Mouse (Mus musculus) liver, embryonic 15.5 days (tissue): ENCODE results near the gene Ptprq. TPM values are rescaled to one million over a fixed set of nuclear protein-coding genes. Genes with fewer than 3 reads are reported as not detected.

Experiments
- ATAC-seq: fragments of 200-750 bp; cut with Nextera tagmentation; 2 replicates; pipeline ENCODE4 v1.8.0; 2017; ENCODE audit warnings: moderate number of reproducible peaks, mild to moderate bottlenecking, moderate library complexity; ENCODE audit not compliant: insufficient read depth
- H3K27ac ChIP-seq: fragments of 300-500 bp; sonication (generic); replicated peaks from 2 replicates; pipeline ENCODE4 v1.5.1; 2015; ENCODE audit warnings: mild to moderate bottlenecking, inconsistent platforms
- H3K27me3 ChIP-seq: fragments of 300-500 bp; sonication (generic); 2 replicates; pipeline ENCODE4 v1.6.1; 2015; ENCODE audit warnings: mild to moderate bottlenecking, inconsistent platforms
- H3K36me3 ChIP-seq: fragments of 300-500 bp; sonication (generic); replicated peaks from 2 replicates; pipeline ENCODE4 v1.6.1; 2015; ENCODE audit warnings: moderate library complexity, mild to moderate bottlenecking, inconsistent platforms
- H3K4me1 ChIP-seq: fragments of 300-500 bp; sonication (generic); replicated peaks from 2 replicates; pipeline ENCODE4 v1.6.1; 2015; ENCODE audit warnings: inconsistent platforms
- H3K4me2 ChIP-seq: fragments of 300-500 bp; sonication (generic); 2 replicates; pipeline ENCODE4 v1.6.1; 2015; ENCODE audit warnings: moderate library complexity, mild to moderate bottlenecking, inconsistent platforms
- H3K4me3 ChIP-seq: fragments of 300-500 bp; sonication (generic); replicated peaks from 2 replicates; pipeline ENCODE4 v1.5.1; 2015; ENCODE audit warnings: mild to moderate bottlenecking, inconsistent platforms
- H3K9ac ChIP-seq: fragments of 300-500 bp; sonication (generic); 2 replicates; pipeline ENCODE4 v1.6.1; 2015; ENCODE audit warnings: moderate library complexity, mild to moderate bottlenecking, inconsistent platforms
- H3K9me3 ChIP-seq: fragments of 300-500 bp; sonication (generic); replicated peaks from 2 replicates; pipeline ENCODE4 v1.6.1; 2016; ENCODE audit warnings: inconsistent platforms
- WGBS: fragments of 180-500 bp; shearing (Covaris S2); methylation state at CpG from one replicate; pipeline ENCODE4 v1.1.7; 2015; ENCODE audit warnings: mixed read lengths; ENCODE audit not compliant: insufficient replicate concordance; 5-methylcytosine and 5-hydroxymethylcytosine counted together
- microRNA-seq: library from miRNA; unstranded; fragments of <30 nt; microRNA quantifications from one replicate; pipeline ENCODE4, GENCODE M21; 2016
- polyA plus RNA-seq: library from polyadenylated mRNA; unstranded; fragments of >200 nt; fragmentation: Nextera tagmentation; extraction: Ambion mirVana; gene quantifications from 2 replicates; pipeline ENCODE4 v1.2.1, GENCODE M21; 2015

The Ptprq gene
- polyA plus RNA-seq, 1 experiment from 2014 or later = not detected

DNA sequence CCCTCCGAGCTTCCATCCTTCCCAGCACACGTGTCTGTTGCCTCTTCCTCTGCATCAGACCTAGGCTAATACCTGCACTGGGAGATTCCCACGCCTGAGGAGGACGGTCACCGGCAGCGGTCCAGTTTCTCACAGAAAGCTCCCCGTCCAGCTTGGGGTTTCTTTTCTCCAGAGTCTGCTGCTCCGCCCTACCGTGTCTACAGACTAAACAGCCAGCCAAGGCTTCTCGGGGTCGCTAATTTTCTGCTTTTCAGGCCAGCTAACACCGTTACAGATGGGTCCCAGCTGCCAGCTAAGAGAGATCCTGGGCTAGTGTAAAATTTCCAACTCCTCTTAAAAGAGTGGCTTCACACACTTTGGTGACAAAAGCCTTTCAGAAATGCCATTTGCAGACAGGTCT, 233.1 kb downstream of the Ptprq start:
- 47% methylated on average over 12 of the region's 12 CpGs for WGBS
- H3K27ac ChIP-seq = no peak overlapping the region
- no peaks in the 10 kb centered on the region for H3K27me3 ChIP-seq
- no peak overlapping the region for H3K4me2 ChIP-seq
- H3K9me3 ChIP-seq = no peaks in the 10 kb centered on the region
- H3K36me3 ChIP-seq = no peaks in the 10 kb centered on the region
- no peak overlapping the region for H3K9ac ChIP-seq
- no peak for ATAC-seq
- no peak overlapping the region for H3K4me3 ChIP-seq
- H3K4me1 ChIP-seq = no peaks in the 10 kb centered on the region

DNA sequence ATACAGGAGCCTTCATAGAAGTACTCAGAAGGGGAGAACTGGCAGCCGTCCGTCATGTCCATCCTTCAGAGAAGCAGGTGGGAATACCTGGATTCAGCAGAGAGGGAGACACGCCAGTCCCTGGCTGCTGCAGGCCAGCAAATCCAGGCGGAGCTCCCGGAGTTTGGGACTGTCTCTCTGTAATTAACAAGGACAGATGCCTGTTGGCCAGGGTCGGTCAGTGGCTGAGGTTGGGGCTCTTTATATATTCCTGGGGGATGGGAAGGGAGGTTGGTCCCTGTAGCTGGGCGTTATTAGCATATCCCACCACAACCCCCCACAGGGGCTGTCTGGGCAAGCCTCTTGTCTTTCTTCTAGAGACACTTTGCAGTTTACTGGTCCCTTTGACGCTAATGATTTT, 234.0 kb downstream of the Ptprq start, which contains the start of gene Myf5:
TSS of gene Myf5 (minus strand) at position 265 of the 400 bp plus-strand sequence.
- Histone ChIP-seq H3K9ac (no peak within 1 kb of the TSS), H3K4me1 (no peaks in the 10 kb centered on the region), H3K4me3 (no peak within 1 kb of the TSS), H3K4me2 (no peak within 1 kb of the TSS), H3K9me3 (no peaks in the 10 kb centered on the region), H3K27me3 (no peaks in the 10 kb centered on the region), H3K27ac (no peak within 1 kb of the TSS), H3K36me3 (no peaks in the 10 kb centered on the region)
- no peak for ATAC-seq
- WGBS = 51% methylated on average over 8 of the region's 8 CpGs

DNA sequence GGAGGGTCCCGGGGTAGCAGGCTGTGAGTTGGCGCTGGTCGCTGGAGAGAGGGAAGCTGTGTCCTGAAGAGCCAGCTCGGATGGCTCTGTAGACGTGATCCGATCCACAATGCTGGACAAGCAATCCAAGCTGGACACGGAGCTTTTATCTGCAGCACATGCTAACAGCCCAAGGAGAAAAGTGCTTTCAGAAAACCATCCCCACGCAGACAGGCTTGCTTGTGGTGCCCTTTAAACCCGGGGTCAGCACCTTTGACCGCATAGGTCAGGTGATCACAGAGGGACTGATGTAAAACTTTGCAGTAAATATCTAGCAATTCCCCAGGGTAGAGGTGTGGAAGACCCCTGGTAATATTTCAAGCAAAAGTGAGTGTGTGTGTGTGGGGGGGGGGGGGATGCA, 235.8 kb downstream of the Ptprq start:
- ATAC-seq = no peak
- H3K9ac ChIP-seq = no peak overlapping the region
- no peaks in the 10 kb centered on the region for H3K36me3 ChIP-seq
- no peaks in the 10 kb centered on the region for H3K4me1 ChIP-seq
- no peak overlapping the region for H3K4me3 ChIP-seq
- H3K27me3 ChIP-seq = no peaks in the 10 kb centered on the region
- H3K4me2 ChIP-seq = peak overlapping the region; percentile 15; the same call in 1 of the 2 replicates
- H3K27ac ChIP-seq = no peak overlapping the region
- no peaks in the 10 kb centered on the region for H3K9me3 ChIP-seq
- 61% methylated on average over 10 of the region's 10 CpGs for WGBS

DNA sequence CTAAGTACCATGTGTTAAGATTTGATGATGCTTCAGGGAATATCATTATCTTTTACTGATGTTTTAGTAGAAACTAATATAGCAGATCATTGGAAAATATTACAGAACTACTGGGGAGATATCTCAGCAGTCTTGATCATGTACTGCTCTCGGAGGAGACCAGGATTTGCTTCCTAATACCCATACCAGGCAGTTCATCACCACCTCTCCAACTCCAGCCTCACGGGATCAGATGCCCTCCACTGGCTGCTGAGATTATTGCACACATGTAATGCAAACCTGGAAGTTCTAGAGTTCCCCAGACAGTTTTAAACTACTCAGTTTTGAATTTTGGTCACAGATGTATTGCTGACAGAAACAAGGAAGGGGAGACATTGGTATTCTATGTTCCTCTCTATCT, 246.4 kb downstream of the Ptprq start:
- WGBS = 42% methylated on average over 2 of the region's 2 CpGs
- H3K4me1 ChIP-seq = no peaks in the 10 kb centered on the region
- H3K4me3 ChIP-seq = no peak overlapping the region
- no peak for ATAC-seq
- no peak overlapping the region for H3K9ac ChIP-seq
- no peak overlapping the region for H3K4me2 ChIP-seq
- H3K27me3 ChIP-seq = no peaks in the 10 kb centered on the region
- no peak overlapping the region for H3K27ac ChIP-seq
- no peaks in the 10 kb centered on the region for H3K36me3 ChIP-seq
- no peaks in the 10 kb centered on the region for H3K9me3 ChIP-seq

DNA sequence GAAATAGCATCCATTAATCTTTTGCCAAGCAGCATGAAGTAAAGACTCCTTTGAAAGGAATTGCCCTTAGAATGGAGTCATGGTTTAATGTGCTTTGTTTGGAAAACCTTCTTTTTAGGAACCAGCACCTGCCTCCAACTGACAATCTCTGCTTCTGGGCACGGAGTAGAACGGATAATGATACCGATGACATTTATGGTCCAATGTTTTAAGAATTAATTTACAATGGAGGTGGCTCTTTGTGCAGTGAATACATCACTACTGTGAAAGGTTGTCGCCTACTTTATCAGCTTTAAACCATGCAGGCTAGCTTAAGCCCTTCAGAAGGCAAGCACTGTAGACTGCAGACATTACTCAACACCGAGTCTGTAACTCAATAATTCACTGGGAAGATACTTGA, 248.1 kb downstream of the Ptprq start:
- Histone ChIP-seq H3K4me1 (no peaks in the 10 kb centered on the region), H3K4me3 (no peak overlapping the region), H3K36me3 (no peaks in the 10 kb centered on the region), H3K9ac (no peak overlapping the region), H3K9me3 (no peaks in the 10 kb centered on the region), H3K27me3 (no peaks in the 10 kb centered on the region), H3K27ac (no peak overlapping the region), H3K4me2 (no peak overlapping the region)
- no peak for ATAC-seq
- WGBS = 70% methylated on average over 5 of the region's 5 CpGs

DNA sequence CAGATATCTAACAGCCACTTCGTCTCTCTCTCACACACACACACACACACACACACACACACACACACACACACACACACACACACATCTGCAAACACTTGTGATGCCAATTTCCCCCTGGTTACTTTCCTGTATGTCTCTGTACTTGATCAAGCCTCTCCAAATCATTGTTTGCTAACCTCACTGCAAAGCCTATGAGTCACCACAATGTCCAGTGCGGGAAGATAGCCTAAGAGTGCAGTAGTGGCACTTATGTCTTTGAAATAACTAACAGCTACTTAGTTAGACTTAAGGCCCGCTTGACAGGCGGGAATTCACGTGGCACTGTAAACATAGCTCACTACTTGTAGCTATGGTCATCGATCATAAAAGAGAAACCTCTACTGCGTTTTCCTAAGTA, 252.0 kb downstream of the Ptprq start:
- Histone ChIP-seq H3K27me3 (no peaks in the 10 kb centered on the region), H3K27ac (no peak overlapping the region), H3K36me3 (no peaks in the 10 kb centered on the region), H3K4me2 (no peak overlapping the region), H3K4me1 (no peaks in the 10 kb centered on the region), H3K9me3 (no peaks in the 10 kb centered on the region), H3K9ac (no peak overlapping the region), H3K4me3 (no peak overlapping the region)
- 62% methylated on average over 7 of the region's 7 CpGs for WGBS
- no peak for ATAC-seq

Small RNA genes lying within 50 kb of the gene (microRNA-seq; reads per million reads assigned to microRNA genes)
- not detected for gene Gm44403

Other genes starting within 250 kb of the Ptprq start
- gene Myf5, start 233.9 kb downstream of the Ptprq start, polyA plus RNA-seq = 0.13 and 0.30 TPM in 2 replicates
- 0.83 and 1.6 TPM in 2 replicates for gene Myf6, start 225.3 kb downstream of the Ptprq start, polyA plus RNA-seq
- 0.02 and 0.03 TPM in 2 replicates for gene Otogl, start 192.1 kb upstream of the Ptprq start, polyA plus RNA-seq